Mouse (Mus musculus) erythroblast, embryonic 14.5 days (primary cell): ENCODE data around the gene Mien1.

ENCODE experiments used
- GATA1 ChIP-seq: IDR thresholded peaks from 2 replicates; pipeline ENCODE4 v1.6.1; 2012; ENCODE audit warnings: low read length, inconsistent platforms, mixed read lengths
- TAL1 ChIP-seq: IDR thresholded peaks from 3 replicates; pipeline ENCODE4 v1.6.1; 2012; ENCODE audit warnings: low read length, inconsistent platforms, mixed read lengths

GRCm38 (mm10) chr11:98418939-98419547 is 19.7 kb downstream of the Mien1 start:
- TF ChIP-seq GATA1 (no peak), TAL1 (no peak)
